Mouse (Mus musculus) liver, postnatal 0 days (tissue): ENCODE results near the gene Sec24d.

ENCODE experiments used
- CTCF ChIP-seq: sonication (generic); IDR thresholded peaks from 2 replicates; pipeline ENCODE4 v1.5.1; 2016; ENCODE audit warnings: antibody characterized with exemption, low read depth
- EP300 ChIP-seq: IDR thresholded peaks from 2 replicates; pipeline ENCODE4 v1.6.1; 2016; ENCODE audit warnings: antibody characterized with exemption, low read depth, mild to moderate bottlenecking

DNA sequence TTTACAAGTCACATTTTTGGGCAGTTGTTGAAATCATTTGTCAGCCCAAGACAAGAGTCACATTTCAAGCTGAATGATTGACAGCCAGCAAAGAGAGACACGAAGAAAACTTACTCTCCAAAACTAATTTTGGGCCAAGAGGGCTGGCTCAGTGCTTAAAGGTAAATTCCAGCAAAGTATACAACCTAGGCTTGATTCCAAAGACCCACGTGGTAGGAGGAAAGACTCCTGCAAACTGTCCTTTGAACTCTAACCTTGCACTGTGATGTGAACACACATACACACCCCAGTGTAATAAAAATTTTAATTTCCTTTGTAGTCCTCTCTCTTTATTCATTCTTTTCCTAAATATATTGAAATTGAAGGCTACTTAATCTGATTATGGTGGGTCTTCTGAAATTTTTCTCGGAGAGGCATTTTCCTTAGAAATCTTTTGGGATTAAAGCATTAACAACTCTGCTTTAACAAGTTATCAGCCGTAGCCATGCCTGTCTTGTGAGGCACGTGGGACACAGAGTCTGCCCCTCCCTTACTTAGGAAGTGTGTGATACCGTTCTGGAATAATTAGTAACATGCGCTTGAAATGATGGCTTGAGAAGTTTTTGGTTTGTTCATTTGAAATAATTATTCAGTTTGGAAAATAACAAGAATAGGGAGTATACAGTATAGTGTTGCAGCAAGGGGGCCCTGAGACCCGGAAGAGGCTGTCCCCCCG, 21.8 kb downstream of the Sec24d start:
- TF ChIP-seq EP300 (no peak), CTCF (no peak)
